Comparison of ENCODE assay signal across 9 mouse cellular contexts in genomic region chr10:75632633-75633032, GRCm38 (mm10). TPM values are rescaled to one million over a fixed set of nuclear protein-coding genes. Genes with fewer than 3 reads are reported as not detected.
DNase-seq lines count a peak whose midpoint lies in the region; ATAC-seq and TF ChIP-seq lines count a peak whose summit lies in the region.
"Had no signal": no experiment of that assay in that cellular context is flagged by ENCODE, and none has a peak within 500 bp of the region (broad histone marks: within the 10 kb centered on the region; RNA-seq: fewer than 3 reads in every experiment).

No protein-coding gene starts in this region.

- DNase-seq in adrenal gland, postnatal 14 days = peak; percentile 61
- no peak for DNase-seq in adrenal gland, postnatal 25 days
- peak; percentile 20 for DNase-seq in liver, adult 2 months (ENCODE audit: extremely low read depth, low read depth, low spot score)
- DNase-seq in liver, embryonic 11.5 days (ENCODE audit: low spot score) = no peak
- peak; percentile 83 for DNase-seq in heart, adult 8-10 months (ENCODE audit: low spot score)
- peak; percentile 88 for DNase-seq in skeletal muscle tissue, adult 2 months (ENCODE audit: low read depth, low spot score)
- DNase-seq in left cerebral cortex, adult 18-20 months (ENCODE audit: low spot score in 2 of 2) = no peak

- H3K27ac ChIP-seq in liver, adult 2 months (replicated peaks; ENCODE audit: insufficient read depth, low read depth, low read length) = no peak overlapping the region
- no peak overlapping the region for H3K27ac ChIP-seq in liver, embryonic 11.5 days (ENCODE audit: low read depth, low read length)
- no peak overlapping the region for H3K27ac ChIP-seq in forebrain, embryonic 13.5 days
- H3K27ac ChIP-seq: midbrain, embryonic 12.5 days had no signal

- 68% methylated on average over 5 of the region's 5 CpGs for WGBS in liver, adult 2 months
- 66% methylated on average over 5 of the region's 5 CpGs for WGBS in liver, embryonic 11.5 days
- WGBS in forebrain, embryonic 13.5 days = 65% methylated on average over 5 of the region's 5 CpGs

- no peak overlapping the region for H3K9ac ChIP-seq in liver, adult 2 months (ENCODE audit: low read depth, low read length)
- no peak overlapping the region for H3K9ac ChIP-seq in liver, embryonic 11.5 days (ENCODE audit: low read depth, low read length)
- H3K9ac ChIP-seq in forebrain, embryonic 13.5 days = no peak overlapping the region
- H3K9ac ChIP-seq: midbrain, embryonic 12.5 days had no signal

- H3K9me3 ChIP-seq in liver, embryonic 11.5 days (ENCODE audit: control insufficient read depth, low read length) = no peaks in the 10 kb centered on the region
- H3K9me3 ChIP-seq in forebrain, embryonic 13.5 days (replicated peaks) = no peaks in the 10 kb centered on the region
- H3K9me3 ChIP-seq: midbrain, embryonic 12.5 days had no signal

- no peak overlapping the region for H3K4me2 ChIP-seq in liver, embryonic 11.5 days
- no peak overlapping the region for H3K4me2 ChIP-seq in forebrain, embryonic 13.5 days
- H3K4me2 ChIP-seq: midbrain, embryonic 12.5 days had no signal

- no peak for ATAC-seq in liver, embryonic 11.5 days (replicated peaks; ENCODE audit: low FRiP score)
- no peak for ATAC-seq in forebrain, embryonic 13.5 days

- TF ChIP-seq POLR2A in liver, adult 2 months (IDR thresholded peaks at IDR 0.05; ENCODE audit: extremely low read depth, insufficient read depth, low read length) = no peak

- H3K36me3 ChIP-seq in liver, adult 2 months (ENCODE audit: control insufficient read depth, insufficient read depth, low read length) = no peaks in the 10 kb centered on the region
- H3K36me3 ChIP-seq in liver, embryonic 11.5 days (ENCODE audit: control insufficient read depth, insufficient read depth, low read length) = no peaks in the 10 kb centered on the region
- H3K36me3 ChIP-seq in forebrain, embryonic 13.5 days (ENCODE audit: poor library complexity, severe bottlenecking) = no peaks in the 10 kb centered on the region
- H3K36me3 ChIP-seq: midbrain, embryonic 12.5 days had no signal

- no peaks in the 10 kb centered on the region for H3K27me3 ChIP-seq in liver, adult 2 months (ENCODE audit: control insufficient read depth, insufficient read depth, low read length)
- no peaks in the 10 kb centered on the region; the same call in 1 of the 2 replicates for H3K27me3 ChIP-seq in liver, embryonic 11.5 days (replicated peaks; ENCODE audit: control insufficient read depth, insufficient read depth, low read length)
- no peaks in the 10 kb centered on the region for H3K27me3 ChIP-seq in forebrain, embryonic 13.5 days
- H3K27me3 ChIP-seq: midbrain, embryonic 12.5 days had no signal

- TF ChIP-seq CTCF in liver, adult 2 months (IDR thresholded peaks at IDR 0.05; ENCODE audit: low read depth, low read length) = no peak

- H3K4me1 ChIP-seq in liver, adult 2 months (ENCODE audit: control insufficient read depth, insufficient read depth, low read length) = no peaks in the 10 kb centered on the region
- no peaks in the 10 kb centered on the region for H3K4me1 ChIP-seq in liver, embryonic 11.5 days (replicated peaks; ENCODE audit: control insufficient read depth, insufficient read depth, low read length)
- no peaks in the 10 kb centered on the region for H3K4me1 ChIP-seq in forebrain, embryonic 13.5 days
- H3K4me1 ChIP-seq: midbrain, embryonic 12.5 days had no signal

- H3K79me2 ChIP-seq in liver, adult 2 months (ENCODE audit: control insufficient read depth, insufficient read depth, low read length) = no peaks in the 10 kb centered on the region

- H3K4me3 ChIP-seq in liver, adult 2 months (ENCODE audit: insufficient read depth, low read depth, low read length) = no peak overlapping the region
- no peak overlapping the region for H3K4me3 ChIP-seq in liver, embryonic 11.5 days (ENCODE audit: low read depth, low read length)
- H3K4me3 ChIP-seq in forebrain, embryonic 13.5 days = no peak overlapping the region
- H3K4me3 ChIP-seq: midbrain, embryonic 12.5 days had no signal

RNA-seq across cellular contexts. Expression of gene Susd2, which starts 11.2 kb away (rescaled TPM):
- 6.0 and 12.2 TPM in 2 replicates for total RNA-seq in adrenal gland, postnatal 14 days (2021)
- 5.9 and 8.9 TPM in 2 replicates for total RNA-seq in adrenal gland, postnatal 25 days (2021)
- total RNA-seq in liver, adult 2 months (2014; rRNA removed) = 1.0 and 1.1 TPM in 2 replicates
- polyA plus RNA-seq in liver, adult 2 months (2012; rRNA removed) = 2.0 and 2.8 TPM in 2 replicates
- 0.91 and 1.5 TPM in 2 replicates for polyA plus RNA-seq in liver, embryonic 11.5 days (2014; fragmentation: Nextera tagmentation; extraction: Ambion mirVana)
- 1 to 10 TPM in 3 of 4 experiments, under 1 TPM in 1; 0.98 to 2.2 (median 1.7) TPM for total RNA-seq in heart, adult 8-10 months (2022)
- 0.97 and 1.1 TPM in 2 replicates for polyA plus RNA-seq in forebrain, embryonic 13.5 days (2015; fragmentation: Nextera tagmentation; extraction: Ambion mirVana)
- 1 to 10 TPM; 8.8 to 9.0 TPM for total RNA-seq in left cerebral cortex, adult 18-20 months (2021)

RNA-seq across cellular contexts. Expression of gene Ggt5, which starts 43.5 kb away (rescaled TPM):
- 6.2 and 8.0 TPM in 2 replicates for total RNA-seq in adrenal gland, postnatal 14 days (2021)
- 5.9 and 6.8 TPM in 2 replicates for total RNA-seq in adrenal gland, postnatal 25 days (2021)
- 1.2 and 2.0 TPM in 2 replicates for total RNA-seq in liver, adult 2 months (2014; rRNA removed)
- polyA plus RNA-seq in liver, adult 2 months (2012; rRNA removed) = 7.0 and 10.6 TPM in 2 replicates
- polyA plus RNA-seq in liver, embryonic 11.5 days (2014; fragmentation: Nextera tagmentation; extraction: Ambion mirVana) = 0.52 and 1.2 TPM in 2 replicates
- 1 to 10 TPM; 3.4 to 4.9 (median 4.9) TPM for total RNA-seq in heart, adult 8-10 months (2022)
- polyA plus RNA-seq in forebrain, embryonic 13.5 days (2015; fragmentation: Nextera tagmentation; extraction: Ambion mirVana) = 1.4 and 2.8 TPM in 2 replicates
- total RNA-seq in left cerebral cortex, adult 18-20 months (2021) = 1 to 10 TPM; 2.2 to 2.9 TPM

Comparison
In these comparisons a context has a peak if more than half of its experiments do, and no peak if none do; other contexts are left out.
1. DNase-seq: peak in adrenal gland, postnatal 14 days (single experiment), liver, adult 2 months (single experiment), heart, adult 8-10 months (single experiment) and skeletal muscle tissue, adult 2 months (single experiment); none in adrenal gland, postnatal 25 days (single experiment), liver, embryonic 11.5 days (single experiment) and left cerebral cortex, adult 18-20 months (0 of 2).